Mouse (Mus musculus) G1E (cell line): ENCODE measurements around the gene R3hdm2. TPM values are rescaled to one million over a fixed set of nuclear protein-coding genes. Genes with fewer than 3 reads are reported as not detected.

Experiments used
- ATAC-seq: 2 replicates; pipeline ENCODE4 v1.8.0; 2016; ENCODE audit warnings: mild to moderate bottlenecking; ENCODE audit not compliant: insufficient number of reproducible peaks, poor library complexity, low FRiP score, severe bottlenecking; ENCODE audit errors: extremely low read depth
- DNase-seq: peaks from one replicate; pipeline ENCODE4 v3.0.0; 2012; ENCODE audit warnings: low spot score
- H3K27me3 ChIP-seq: 2 replicates; pipeline ENCODE4 v1.6.1; 2012; ENCODE audit warnings: mild to moderate bottlenecking, low read length, inconsistent platforms; ENCODE audit not compliant: insufficient read depth
- H3K36me3 ChIP-seq: replicated peaks from 2 replicates; pipeline ENCODE3; 2012; ENCODE audit warnings: mild to moderate bottlenecking, inconsistent platforms
- H3K4me1 ChIP-seq: 2 replicates; pipeline ENCODE4 v1.6.1; 2012; ENCODE audit warnings: low read depth, low read length, inconsistent platforms, mixed read lengths; ENCODE audit not compliant: insufficient read depth
- H3K4me3 ChIP-seq: 2 replicates; pipeline ENCODE4 v1.5.1; 2012; ENCODE audit warnings: low read depth, mild to moderate bottlenecking, inconsistent platforms, low read length, moderate library complexity, mixed read lengths
- H3K9me3 ChIP-seq: replicated peaks from 2 replicates; pipeline ENCODE4 v1.6.1; 2012; ENCODE audit warnings: inconsistent platforms
- CTCF ChIP-seq: IDR thresholded peaks from 2 replicates; pipeline ENCODE4 v1.5.1; 2012; ENCODE audit warnings: low read depth, low read length, inconsistent platforms, mixed read lengths
- GATA1 ChIP-seq: IDR thresholded peaks from 2 replicates; pipeline ENCODE4 v1.6.1; 2012; ENCODE audit warnings: borderline replicate concordance, low read length, inconsistent platforms, mixed read lengths
- GATA2 ChIP-seq: IDR thresholded peaks from 2 replicates; pipeline ENCODE4 v1.6.1; 2012; ENCODE audit warnings: low read depth, low read length, inconsistent platforms, borderline replicate concordance
- POLR2AphosphoS5 ChIP-seq: IDR thresholded peaks from 2 replicates; pipeline ENCODE4 v1.6.1; 2012; ENCODE audit warnings: low read depth, low read length, inconsistent platforms; ENCODE audit not compliant: insufficient replicate concordance
- TAL1 ChIP-seq: conservative IDR thresholded peaks from 2 replicates; pipeline ENCODE4 v1.6.1; 2012; ENCODE audit warnings: low read depth, low read length, inconsistent platforms, mixed read lengths
- polyA plus RNA-seq: library from polyadenylated mRNA; stranded (reverse); fragments of >175 nt; gene quantifications from 2 replicates; pipeline ENCODE4 v1.2.3, GENCODE M21; 2012
- total RNA-seq, 2 experiments: library from RNA; stranded (forward) in 1 of 2; stranded (reverse) in 1 of 2; fragments of 200-1000 nt in 1 of 2; fragments of >200 nt in 1 of 2; fragmentation: Nextera tagmentation in 1 of 2; gene quantifications; 2 replicates each; pipeline ENCODE4 v1.2.3; 2014 to 2017

Gene R3hdm2
- total and polyA plus RNA-seq, 3 experiments, result 14.8 to 123 (median 97.4) TPM

GRCm38 (mm10) chr10:127534036-127534928, 154.2 kb downstream of the R3hdm2 start, which contains the start of gene Nxph4:
TSS of gene Nxph4 (minus strand) at chr10:127534559.
- TF ChIP-seq GATA1 (no peak), GATA2 (no peak), CTCF (no peak), TAL1 (no peak), POLR2AphosphoS5 (no peak)
- DNase-seq, result no peak
- Histone ChIP-seq H3K4me3 (peak within 1 kb of the TSS; percentile 65; the same call in 1 of the 2 replicates), H3K36me3 (no peaks in the 10 kb centered on the region), H3K9me3 (no peaks in the 10 kb centered on the region), H3K27me3 (peaks cover 84% of the 10 kb centered on the region), H3K4me1 (peaks cover 44% of the 10 kb centered on the region)
- ATAC-seq, result no peak

- H3K36me3 ChIP-seq, result no peaks in the 10 kb centered on the region
- H3K27me3 ChIP-seq, result peaks cover 84% of the 10 kb centered on the region
- peaks cover 49% of the 10 kb centered on the region for H3K4me1 ChIP-seq
- TF ChIP-seq GATA1 (no peak), TAL1 (no peak)
- ATAC-seq (no peak), DNase-seq (no peak)
- H3K4me3 ChIP-seq, result peak overlapping the region; percentile 44; the same call in 1 of the 2 replicates
- no peaks in the 10 kb centered on the region for H3K9me3 ChIP-seq
Measured at GRCm38 (mm10) chr10:127534929-127535384, 154.8 kb downstream of the R3hdm2 start.

- DNase-seq, result no peak
- H3K4me1 ChIP-seq, result peaks cover 46% of the 10 kb centered on the region
- no peaks in the 10 kb centered on the region for H3K36me3 ChIP-seq
- peaks cover 84% of the 10 kb centered on the region for H3K27me3 ChIP-seq
- no peak overlapping the region for H3K4me3 ChIP-seq
- TF ChIP-seq TAL1, result no peak
- TF ChIP-seq GATA2, result no peak
- no peak for TF ChIP-seq GATA1
- TF ChIP-seq POLR2AphosphoS5, result no peak
- TF ChIP-seq CTCF, result no peak
- no peak for ATAC-seq
- no peaks in the 10 kb centered on the region for H3K9me3 ChIP-seq
Measured at GRCm38 (mm10) chr10:127536586-127537314, 156.6 kb downstream of the R3hdm2 start.

GRCm38 (mm10) chr10:127537854-127538583, 157.9 kb downstream of the R3hdm2 start:
- DNase-seq, result peak; percentile 66
- no peaks in the 10 kb centered on the region for H3K9me3 ChIP-seq
- no peaks in the 10 kb centered on the region for H3K36me3 ChIP-seq
- peaks cover 46% of the 10 kb centered on the region for H3K4me1 ChIP-seq
- no peak overlapping the region for H3K4me3 ChIP-seq
- H3K27me3 ChIP-seq, result peaks cover 84% of the 10 kb centered on the region
- TF ChIP-seq CTCF, result peak; percentile 99
- TF ChIP-seq GATA2, result no peak
- TF ChIP-seq TAL1, result no peak
- ATAC-seq, result peak; percentile 34; the same call in 1 of the 2 replicates

GRCm38 (mm10) chr10:127541510-127541909, 161.4 kb downstream of the R3hdm2 start:
- DNase-seq (no peak), ATAC-seq (no peak)
- Histone ChIP-seq H3K9me3 (no peaks in the 10 kb centered on the region), H3K4me1 (peaks cover 18% of the 10 kb centered on the region), H3K27me3 (peaks cover 76% of the 10 kb centered on the region), H3K4me3 (no peak overlapping the region), H3K36me3 (no peaks in the 10 kb centered on the region)
- no peak for TF ChIP-seq POLR2AphosphoS5
- no peak for TF ChIP-seq GATA2
- no peak for TF ChIP-seq GATA1
- no peak for TF ChIP-seq CTCF
- TF ChIP-seq TAL1, result no peak

- Histone ChIP-seq H3K27me3 (peaks cover 81% of the 10 kb centered on the region), H3K4me3 (no peak overlapping the region), H3K9me3 (no peaks in the 10 kb centered on the region), H3K4me1 (peaks cover 14% of the 10 kb centered on the region; the same call in 1 of the 2 replicates), H3K36me3 (no peaks in the 10 kb centered on the region)
- ATAC-seq, result no peak
- no peak for TF ChIP-seq GATA1
- no peak for DNase-seq
Measured at GRCm38 (mm10) chr10:127542084-127542483, 162.0 kb downstream of the R3hdm2 start.
